Mouse (Mus musculus) 3T3-L1 (cell line): ENCODE measurements at regions not wholly inside any gene's neighbourhood (a gene's known extent, or its start where the extent isn't known, plus 50 kb on each side); places are given as distances from the start of the nearest gene placed in this dataset.
A peak's percentile ranks its signal among the peaks of the same experiment; 100 is the strongest.

Experiments
- DNase-seq: peaks from one replicate; pipeline ENCODE4 v3.0.0-alpha.2; 2015; ENCODE audit warnings: low read depth, low spot score

DNA sequence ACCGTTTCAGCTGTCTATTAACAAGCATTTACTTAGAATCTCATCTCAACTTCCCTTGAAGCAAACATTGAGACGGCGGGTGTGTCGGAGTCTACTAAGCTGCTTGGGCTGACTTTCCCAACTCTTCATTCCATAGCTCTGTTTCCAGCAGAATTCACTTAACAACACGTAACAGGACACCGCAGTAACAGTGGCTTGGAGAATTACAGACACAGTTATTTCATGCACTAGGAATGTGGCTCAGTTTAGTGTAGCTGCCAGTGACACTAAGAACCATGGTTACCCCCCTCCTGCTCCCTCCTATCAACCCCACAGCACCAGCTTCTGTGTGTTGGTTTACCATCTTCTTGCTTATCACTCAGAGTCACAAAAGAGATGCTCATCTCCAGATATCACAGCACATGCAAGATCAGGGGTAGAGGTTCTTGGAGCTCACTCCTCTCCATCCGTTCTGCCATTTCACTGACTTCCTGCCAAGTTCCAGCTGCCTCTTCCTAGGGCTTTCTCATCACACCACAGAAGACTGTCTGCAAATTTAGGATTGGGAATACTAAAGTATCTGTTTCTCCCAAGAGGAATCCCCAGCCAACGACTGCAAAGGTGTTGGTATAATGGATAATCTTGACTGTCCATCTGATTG lies 90.7 kb downstream of the Banf2 start:
- DNase-seq = peak; percentile 88

DNA sequence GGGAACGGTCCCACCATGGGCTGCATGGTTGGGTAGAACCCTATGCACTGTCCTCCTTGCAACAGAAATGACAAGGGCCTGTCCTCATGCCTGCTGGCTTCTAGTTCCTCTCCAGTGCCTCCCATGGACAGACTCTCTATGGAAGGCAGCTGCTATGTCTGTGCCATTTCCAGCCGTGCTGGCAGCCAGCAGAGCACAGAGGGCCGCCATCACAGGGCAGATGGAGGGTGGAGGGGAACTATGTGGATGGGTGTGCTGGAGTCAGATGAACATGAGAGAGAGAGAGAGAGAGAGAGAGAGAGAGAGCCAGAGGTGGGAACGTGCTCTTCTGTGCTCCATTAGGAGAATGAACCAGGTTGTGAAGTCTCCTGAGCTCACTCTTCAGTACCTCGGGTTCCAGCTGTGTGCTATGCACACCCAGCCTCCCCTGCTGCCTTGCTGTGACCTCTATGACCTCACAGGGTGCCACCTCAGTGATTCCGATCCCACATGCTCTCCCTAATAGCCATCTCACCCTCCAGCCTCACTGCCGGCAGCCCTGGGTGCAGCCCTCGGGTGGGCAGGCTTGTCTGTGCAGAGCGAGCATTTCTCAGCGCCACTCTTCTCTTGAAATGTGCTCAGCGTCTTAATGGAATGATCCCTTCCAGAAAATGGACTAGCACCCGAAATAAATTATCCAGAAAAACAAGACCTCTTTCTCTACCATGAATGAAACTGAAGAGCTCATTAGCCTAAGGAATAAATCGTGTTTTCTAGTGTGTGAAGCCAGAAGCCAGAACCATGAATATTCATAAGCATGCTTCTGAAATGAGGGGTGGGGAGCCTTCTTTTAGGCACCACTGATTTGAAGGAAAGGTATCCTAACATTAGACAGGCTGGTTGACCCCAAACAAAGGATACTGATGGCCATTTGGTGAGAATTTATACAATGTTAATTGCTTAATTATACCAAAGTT lies 94.5 kb downstream of the Banf2 start:
- DNase-seq = no peak

DNA sequence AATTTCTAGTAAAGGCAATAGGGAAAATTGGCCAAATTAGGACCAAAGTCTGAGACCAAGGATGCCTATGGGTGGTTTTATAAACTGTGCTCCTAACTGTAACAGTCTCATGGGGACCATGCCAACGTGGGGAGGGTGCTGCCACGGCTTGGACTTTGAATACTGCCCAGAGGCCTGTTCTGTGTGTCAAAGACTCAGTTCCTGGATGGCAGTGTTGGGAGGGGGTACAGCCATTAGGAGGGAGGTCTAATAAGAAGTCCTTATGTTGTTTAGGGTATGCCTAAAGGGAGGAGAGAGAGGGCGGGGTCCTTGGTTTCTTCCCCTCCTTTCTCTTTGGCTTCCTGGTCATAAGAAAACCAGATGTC lies 95.2 kb downstream of the Banf2 start:
- DNase-seq = no peak

DNA sequence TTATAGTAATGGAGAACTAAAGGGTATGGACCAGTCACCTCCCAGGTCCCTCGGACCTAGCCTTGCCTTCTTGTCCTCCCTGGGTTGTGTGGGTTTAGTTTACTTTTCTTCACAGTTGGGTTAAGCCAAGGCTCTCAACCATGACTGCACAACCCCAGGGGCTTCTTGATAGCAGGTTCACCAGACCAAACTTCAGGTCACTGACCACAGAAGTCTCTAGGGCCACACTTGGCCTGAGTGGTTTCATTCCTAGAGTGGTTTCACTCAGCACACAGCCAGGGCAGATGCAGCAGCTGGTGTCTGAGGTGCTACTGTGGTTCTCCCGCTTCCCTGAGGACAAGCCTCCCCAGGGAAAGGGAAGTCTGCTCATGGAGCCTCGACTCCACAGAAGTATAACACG lies 95.7 kb downstream of the Banf2 start:
- DNase-seq = no peak

DNA sequence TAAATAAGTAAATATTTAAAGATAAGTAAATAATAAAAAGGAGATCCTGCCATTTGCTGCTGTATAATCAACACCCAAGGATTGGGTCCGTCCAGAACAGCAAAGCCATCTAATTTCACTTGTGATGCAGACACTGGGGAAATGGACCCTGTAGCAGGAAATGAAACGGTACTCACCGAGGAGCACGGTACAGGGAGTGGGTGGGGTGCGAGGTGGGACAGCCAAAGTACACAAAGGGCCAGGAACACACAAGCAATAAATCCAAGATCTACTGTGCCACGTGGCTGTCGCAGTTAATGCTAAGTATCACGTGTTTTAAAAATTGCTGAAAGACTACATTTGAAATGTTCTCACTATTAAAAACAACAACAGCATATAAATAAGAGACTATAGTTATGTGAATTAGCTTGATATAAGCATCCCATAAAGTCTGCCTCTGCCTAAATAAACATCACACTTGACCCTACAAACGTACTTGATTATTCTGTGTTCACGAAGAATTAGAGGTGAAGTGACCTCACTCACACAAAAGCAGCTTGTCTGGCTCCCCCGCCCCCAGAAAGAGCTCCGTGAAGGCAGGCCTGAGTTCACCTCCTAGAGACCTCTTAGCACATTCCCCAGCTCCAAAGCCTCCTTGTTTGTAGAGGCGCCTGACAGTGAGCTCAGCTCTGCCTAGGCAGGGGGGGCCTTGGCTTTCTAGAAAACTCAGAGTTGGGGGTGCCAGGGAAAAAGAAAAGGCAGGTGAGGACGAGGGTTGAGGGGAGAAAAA lies 101.1 kb downstream of the Banf2 start:
- no peak for DNase-seq

DNA sequence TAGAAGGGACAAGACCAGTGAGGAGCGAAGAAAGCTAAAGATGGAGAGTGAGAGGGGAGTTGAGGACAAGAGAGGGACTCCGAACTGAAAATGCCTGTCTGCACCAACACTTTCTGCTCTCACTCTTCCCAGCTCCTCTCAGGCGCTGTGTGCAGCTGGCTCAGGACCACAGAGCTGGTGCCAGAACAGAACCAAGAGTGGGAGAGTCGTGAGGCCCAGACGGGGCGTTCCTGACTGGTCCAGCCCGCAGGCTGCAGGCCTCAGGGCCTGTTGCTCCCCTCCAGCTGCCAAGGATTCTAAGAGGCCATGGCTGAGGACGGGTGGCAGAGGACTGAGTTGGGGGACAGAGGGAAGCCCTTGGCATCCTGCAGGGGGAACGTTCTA lies 101.7 kb downstream of the Banf2 start:
- no peak for DNase-seq

DNA sequence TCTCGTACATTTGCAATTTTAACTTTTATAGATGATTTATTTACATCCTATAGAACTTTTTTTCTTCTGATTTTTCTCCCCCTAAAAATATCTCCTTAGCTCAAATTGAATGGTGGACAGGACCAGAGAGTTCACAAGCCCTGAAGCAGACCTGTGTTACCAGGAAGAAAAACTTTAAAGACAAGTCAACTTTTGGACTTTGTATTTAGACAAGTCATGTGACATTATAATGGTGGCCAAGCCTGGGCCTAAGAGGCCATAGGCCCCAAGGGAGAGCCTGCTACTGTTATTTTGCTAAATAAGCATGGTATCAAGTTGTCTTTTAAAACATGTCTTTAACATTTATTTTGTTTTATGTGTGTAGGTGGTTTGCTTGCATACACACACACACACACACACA lies 102.7 kb downstream of the Banf2 start:
- no peak for DNase-seq

DNA sequence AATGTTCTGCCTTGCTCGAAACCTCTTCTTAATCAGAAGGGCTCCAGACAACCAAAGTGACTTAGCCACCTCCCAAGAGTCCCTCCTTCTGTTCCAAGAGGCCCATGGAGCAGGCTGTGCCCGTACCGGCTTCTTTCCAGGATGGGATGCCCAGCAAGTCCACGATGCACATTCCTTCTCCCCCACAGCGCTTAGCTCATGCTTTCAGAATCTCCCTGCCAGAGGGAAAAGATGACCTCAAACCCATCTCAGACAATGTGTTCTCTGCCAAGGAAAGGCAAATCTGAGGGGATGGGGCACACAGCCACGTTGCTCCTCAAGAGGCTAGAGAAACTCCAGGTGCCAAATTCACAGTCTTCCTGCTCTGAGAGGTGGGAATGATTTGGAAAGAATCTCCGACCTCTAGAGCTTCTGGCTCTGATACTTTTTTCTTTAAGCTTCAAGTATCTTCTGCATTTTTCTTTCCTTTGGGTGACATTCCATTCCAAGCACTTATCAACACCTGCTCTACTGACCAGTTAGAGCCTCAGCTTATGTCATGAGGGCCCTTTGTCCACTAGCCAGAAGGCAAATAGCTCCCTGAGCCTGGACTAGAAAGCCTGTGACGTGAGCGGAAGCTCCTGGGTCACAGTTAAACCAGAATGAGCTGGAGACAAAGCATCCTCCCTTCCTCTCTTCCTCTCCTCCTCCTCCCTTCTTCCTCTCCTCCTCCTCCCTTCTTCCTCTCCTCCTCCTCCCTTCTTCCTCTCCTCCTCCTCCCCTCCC lies 110.9 kb downstream of the Banf2 start:
- DNase-seq = peak; percentile 61

DNA sequence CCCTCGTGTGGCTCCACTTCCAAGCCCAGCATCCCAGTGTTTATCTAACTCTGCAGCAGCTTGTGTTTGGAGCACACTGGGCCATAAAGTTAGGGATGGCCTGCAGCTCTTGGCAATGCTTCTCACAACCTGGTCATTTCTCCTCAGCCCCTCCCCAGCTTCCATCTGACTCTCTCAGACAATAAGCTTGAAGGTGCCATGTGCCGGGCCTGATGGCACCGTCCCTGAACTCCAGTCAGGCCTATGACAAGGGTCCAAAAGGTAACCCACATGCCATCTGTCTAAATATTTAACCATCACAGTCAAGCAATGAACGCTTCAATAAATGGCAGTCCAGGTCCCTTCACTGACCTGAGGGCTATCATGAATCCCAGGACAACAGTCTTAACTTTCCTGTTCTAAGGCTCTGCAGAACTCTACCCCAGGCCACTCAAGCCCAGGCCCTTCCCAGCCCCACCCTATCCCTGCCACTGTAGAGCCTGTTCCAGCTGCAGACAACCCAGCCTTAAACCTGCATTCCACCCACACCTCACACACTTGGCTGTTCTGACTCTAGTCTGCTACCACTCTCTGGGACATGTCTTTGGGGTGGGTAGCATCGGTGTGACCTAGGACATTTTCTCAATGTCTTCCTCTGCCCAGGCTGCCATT lies 111.8 kb downstream of the Banf2 start:
- no peak for DNase-seq

DNA sequence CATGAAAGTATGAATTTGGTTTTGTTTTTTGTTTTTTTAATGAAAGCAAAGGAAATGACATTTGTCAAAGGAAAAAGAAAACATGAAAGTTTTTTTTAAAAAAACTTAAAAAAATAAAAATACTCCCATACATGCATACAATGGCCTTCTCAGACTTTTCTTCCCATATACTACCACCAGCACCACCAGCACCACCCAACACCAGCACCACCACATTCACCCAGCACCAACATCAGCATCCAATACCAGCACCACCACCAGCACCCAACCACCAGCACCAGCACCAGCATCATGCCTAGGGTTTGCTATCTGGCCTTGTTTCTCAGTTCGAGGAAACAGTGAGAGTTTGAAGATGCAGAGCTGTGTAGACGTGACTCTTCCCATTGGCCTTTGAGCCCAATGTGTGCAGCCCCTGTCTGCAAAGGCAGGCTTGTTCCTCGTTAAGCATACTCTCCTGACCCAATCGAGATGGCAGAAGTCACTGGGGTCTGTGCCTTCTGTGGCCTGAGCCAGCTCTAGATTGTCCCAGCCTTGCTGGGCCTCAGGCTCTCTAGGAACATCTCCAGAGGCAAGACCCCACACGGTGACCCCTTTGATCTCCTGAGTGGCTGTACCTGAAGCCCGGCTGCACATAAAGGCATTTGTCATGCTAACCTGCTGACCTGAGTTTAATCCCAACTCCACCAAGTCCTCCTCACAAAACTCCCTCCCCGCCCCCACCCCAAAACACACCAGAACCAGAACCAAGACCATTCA lies 113.8 kb upstream of the Mgme1 start:
- DNase-seq = no peak

DNA sequence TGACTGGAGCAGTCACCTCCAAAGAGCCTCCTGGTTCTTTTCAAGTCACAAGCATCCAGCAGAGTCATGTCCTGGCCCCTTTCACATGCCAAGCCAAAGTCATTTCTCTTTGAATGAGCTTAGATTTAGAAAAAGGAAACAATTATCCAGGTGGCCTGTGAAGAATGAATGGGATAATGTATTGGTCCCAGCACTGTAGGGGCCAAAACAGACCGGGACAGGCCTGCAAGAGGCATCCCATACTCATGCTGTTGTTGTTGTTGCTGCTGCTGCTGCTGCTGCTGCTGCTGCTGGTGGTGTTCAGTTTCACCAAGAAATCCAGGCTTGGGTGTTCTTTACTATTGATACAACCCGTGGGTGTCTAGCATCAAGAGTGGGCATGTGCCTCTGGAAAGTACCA lies 113.1 kb upstream of the Mgme1 start:
- no peak for DNase-seq

DNA sequence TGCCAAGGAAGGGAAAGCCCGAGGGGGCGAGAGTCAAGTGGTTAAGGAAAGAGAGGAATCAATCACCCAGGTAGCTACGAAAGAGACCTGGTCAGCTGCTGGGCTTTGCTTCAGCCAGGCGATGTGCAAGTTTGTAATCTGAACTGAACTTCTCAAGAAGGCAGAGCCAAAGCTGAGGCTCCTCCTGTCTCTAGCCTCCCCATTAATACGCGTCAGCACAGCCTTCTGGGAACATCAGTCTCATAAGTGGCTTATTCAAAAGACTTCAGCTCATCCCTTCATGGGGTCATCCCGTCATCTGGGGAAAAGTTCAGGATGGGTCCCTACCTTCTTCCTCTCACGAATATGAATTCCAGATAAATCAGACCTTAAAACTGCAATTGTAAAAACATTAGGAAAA lies 112.2 kb upstream of the Mgme1 start:
- DNase-seq = no peak

DNA sequence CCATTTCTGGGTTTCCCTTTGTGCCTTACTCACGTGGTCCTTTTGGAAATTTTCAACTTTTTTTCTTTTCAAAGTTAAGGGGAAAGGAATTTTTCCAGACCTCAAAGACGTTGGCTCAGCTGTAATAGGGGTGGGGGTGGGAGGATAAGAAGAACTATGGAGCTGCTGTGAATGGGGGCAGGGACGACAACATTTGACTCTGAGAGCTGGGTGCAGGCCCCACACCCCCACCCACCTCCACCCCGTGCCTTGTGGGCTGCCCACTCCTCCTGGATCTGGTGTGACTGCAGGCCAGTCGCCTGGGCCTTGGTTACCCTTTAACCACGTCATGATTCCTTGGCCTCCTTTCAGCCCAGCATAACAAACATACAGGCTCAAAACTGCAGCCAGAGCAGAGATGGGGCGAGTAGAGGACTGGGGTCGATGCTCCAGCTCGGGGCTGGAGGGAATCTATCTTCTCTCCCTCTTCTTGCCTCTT lies 110.6 kb upstream of the Mgme1 start:
- peak; percentile 72 for DNase-seq

DNA sequence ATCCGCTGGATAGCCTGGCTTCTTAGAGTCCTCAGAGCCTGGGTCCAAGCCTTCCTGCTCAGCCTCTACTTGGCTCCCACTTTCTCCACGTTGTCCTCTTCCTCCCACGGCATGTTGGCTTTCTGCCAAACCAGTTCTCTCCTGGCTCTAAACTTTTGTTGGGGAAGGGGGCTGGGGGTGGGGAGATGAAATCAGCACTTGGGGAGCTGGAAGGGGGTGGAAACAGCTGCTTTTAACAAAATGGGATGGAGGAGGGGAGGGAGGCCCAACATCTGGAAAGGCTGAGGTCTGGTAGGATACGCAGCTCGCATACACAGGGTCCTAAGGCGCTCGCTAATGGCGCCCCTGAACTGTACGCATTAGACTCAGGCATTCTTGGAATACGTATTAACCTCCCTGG lies 110.0 kb upstream of the Mgme1 start:
- DNase-seq = no peak

DNA sequence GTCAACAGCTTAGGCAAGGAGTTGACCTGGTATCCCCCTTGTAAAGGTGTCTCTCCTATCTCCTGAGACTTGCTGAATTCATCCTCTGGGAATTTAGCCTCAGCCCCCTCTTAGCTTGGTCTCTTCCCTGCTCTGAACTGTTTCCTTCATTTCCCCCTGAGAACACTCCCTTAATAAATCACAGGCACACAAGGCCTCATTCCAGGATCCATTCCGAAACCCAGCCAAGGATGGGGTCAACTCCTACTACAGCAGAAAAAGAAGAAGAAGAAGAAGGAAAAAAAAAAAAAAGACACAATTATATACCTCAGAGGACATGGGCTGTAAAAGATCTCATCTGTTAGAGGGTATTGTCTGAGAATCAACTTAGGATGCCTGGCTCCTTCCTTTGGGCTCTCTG lies 108.6 kb upstream of the Mgme1 start:
- DNase-seq = no peak

DNA sequence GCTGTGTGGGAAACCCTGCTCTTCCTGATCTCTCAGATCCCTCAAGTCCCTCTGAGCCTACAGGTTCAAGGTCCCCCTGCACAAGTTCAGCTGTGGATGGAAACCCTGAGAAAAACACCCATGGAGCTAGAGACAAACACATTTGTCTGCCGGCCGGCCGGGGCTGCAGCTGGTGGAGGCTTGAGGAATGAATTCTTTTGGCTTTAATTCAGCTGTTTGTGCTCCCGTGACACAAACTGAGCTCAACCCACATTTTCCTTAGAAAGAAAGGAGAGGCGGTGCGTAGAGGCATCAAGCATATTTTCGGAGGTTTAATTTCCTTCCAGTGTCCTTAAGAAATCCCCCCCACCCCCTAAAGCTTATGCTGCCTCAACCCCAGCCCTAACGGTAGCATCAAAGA lies 106.4 kb upstream of the Mgme1 start:
- DNase-seq = peak; percentile 76

DNA sequence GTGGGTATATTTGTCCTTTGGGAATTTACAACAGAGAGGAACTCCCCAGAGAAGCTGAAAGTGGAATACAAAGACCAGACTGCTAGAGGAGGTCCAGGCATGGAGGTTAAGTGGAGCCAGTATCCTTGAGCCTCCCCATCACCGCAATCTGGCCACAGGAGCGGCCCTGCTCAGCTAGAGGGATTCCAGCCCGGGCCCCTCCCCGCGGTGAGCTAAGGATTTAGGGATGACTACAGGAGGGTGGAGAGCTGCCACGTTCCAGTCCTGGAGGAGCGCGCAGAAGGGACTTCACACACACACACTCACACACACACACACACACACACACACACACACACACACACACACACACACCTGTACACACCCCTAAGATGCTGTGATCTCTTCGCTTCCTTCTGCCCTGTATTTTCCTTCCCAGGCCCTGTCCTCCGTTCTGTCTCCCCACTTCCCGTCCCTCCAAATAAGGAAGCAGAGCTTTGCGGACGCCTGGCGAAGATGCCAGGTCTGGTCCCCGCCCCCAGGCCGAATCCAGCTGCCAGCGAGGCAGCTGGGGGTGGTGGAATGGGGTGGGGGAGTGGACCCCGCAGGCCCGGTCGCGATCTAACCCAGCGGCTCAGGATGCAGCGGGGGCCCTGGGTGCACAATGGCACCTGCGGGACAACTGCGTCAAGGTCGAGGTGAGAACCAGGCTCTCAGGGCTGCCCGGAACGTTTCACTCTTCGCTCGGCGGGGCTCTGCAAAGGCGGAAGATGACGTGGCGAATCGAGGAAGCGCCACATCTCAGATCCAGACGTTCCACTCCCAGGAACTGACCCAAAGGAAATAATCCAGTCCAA lies 105.3 kb upstream of the Mgme1 start:
- DNase-seq = peak; percentile 94

DNA sequence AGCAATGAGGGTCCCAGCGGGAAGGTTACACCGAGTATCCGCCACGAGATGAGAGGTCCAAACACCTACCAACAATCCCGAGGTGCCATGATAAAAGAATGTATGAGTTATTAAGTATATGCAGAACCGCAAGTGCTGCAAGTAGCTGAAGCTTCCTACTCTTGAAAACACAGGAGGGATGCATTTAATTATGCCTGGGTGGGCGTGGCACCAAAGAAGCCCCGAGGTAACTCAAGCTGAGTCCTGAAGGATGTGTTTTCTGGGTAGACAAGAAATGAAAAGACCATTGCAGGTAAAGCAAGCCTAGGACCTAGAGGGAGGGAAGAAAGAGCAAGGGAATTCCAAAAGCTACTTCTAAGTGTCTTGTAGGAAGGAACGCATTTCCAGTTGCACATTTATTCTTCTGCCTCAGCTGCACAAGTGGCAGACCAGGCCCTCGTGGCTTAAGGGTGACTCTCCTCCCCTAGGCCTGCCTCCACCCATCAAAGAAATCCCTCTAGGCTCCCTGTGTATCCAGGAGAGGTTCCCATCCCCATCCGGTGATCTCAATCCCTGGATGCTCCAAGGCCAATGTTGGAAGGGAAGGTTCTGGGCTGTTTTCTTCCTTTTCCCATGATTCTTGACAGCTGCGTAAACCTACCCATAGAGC lies 104.2 kb upstream of the Mgme1 start:
- DNase-seq = peak; percentile 76
